Mouse (Mus musculus): ENCODE results near the gene Gpat3.

The Gpat3 gene

GRCm38 (mm10) chr5:100861140-100861539 is 15.6 kb downstream of the Gpat3 start:
- no peak for DNase-seq

GRCm38 (mm10) chr5:100861811-100862210 is 16.3 kb downstream of the Gpat3 start:
- DNase-seq, result no peak

DNA sequence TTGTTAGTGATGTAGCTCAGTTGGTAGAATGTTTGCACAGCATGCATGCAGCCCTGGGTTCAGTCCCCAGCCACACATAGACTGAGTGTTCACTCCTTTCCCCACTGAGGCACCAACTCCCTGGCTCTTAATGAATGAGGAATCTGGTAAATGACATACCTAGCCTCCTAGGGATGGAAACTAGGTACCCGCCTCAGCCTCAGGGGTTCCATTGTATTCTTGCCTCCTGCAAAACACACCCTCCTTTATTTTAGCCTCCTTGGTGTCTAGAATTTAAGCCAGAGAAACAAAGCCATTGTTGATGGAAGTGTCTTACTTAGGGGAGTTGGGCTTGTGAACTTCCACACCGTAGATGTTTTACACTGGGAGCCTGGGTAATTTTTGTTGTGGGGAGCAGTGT is 17.6 kb downstream of the Gpat3 start:
- DNase-seq, result no peak

DNA sequence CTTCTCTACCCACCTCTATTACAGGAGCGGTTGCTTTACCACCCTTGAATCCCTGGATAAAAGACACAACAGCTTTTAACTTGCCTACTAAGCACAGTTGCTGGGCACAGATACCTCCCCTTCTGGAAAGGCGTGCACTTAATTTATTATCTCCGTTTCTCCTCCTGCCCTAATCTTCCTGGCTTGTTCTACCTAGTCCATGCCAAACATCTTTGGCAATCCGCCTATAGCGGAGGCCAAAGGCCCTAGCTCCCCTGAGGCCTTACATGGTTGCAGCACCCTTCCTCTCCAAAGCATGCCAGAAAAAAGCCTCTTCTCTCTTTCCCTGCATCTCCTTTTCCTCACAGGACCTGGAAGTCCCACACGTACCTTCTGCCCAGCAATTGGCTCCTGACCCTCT is 18.9 kb downstream of the Gpat3 start:
- DNase-seq, result no peak

- DNase-seq, result peak; percentile 5
These were observed 20.7 kb downstream of the Gpat3 start for GRCm38 (mm10) chr5:100866183-100866582.

- DNase-seq, result no peak
These were observed 23.8 kb downstream of the Gpat3 start for GRCm38 (mm10) chr5:100869197-100869895.

- no peak for DNase-seq
These were observed 26.5 kb downstream of the Gpat3 start for GRCm38 (mm10) chr5:100871987-100872386.

DNA sequence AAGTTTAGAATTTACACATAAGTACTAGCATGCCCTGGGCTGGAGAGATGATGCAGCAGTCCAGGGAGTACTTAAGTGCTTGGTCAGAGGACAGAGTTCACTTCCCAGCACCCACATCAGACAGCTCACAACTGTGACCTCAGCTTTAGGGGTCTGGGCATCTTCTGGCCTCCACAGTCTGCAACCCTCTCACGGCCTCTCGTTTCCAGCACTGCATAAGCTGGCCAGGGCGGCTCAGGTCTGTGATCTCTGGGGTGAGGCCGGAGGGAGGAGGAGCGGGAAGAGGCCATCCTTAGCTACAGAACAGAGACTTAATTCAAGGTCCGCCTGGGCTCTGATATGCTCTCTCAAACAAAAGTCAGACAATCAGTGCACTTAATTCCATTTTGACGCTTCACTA is 29.2 kb downstream of the Gpat3 start:
- no peak for DNase-seq

- DNase-seq, result no peak
These were observed 29.7 kb downstream of the Gpat3 start for GRCm38 (mm10) chr5:100875180-100875579.

DNA sequence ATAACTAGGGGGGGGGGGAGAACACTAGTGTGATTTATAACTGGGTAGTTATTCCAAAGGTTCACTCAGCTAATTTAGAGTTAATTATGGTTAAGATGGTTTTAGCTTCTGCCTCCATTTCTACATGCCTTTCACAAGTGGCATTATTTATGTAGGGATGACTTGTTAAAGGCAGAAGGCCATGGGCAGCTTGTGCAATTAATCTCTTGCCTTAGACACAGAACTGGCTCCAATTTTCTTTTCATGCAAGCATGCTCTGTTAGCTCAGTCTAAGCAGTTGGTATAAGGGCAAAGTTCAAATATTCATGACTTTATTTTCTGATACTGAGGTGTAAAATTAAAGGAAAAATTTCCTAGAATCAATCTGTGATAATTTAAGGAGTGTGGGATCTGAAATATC is 31.5 kb downstream of the Gpat3 start:
- DNase-seq, result no peak

GRCm38 (mm10) chr5:100885216-100885615 is 39.7 kb downstream of the Gpat3 start:
- no peak for DNase-seq

GRCm38 (mm10) chr5:100886331-100886988 is 40.9 kb downstream of the Gpat3 start:
- no peak for DNase-seq

GRCm38 (mm10) chr5:100896199-100896598 is 50.7 kb downstream of the Gpat3 start:
- no peak for DNase-seq

DNA sequence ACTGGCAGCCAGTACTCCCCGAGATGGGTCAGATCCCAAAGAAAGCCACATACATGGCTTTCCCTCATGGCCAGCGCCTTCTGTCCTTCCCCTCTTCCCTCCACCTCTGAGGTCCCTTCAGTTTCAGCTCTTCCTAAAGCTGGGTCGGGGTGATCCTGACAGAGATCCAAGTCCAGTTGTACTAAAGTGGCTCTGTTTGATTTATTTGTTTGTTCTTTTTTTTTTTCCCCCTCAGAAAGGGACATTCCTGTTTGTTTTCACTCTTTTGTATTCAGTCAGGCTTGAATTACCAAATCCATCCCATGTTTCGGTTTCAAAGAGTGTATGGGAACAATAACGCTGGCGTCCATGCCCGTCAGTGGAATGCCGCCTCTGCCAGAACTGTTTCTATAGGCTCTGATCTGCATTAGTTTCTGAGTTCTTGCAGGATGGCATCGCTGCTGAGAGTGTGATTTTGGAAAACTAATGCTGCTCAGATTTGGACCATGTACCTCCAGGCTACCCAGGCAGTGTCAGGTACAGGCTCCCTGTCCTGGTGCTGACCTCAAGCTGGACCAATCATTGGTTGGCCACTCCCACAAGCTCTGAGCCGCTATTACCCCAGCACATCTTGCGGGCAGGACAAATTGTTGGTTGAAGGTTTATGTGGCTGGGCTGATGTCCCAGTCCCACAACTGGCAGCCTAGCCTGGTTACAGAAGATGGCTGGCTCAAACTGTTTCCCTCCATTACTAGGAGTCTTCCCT is 54.4 kb downstream of the Gpat3 start:
- no peak for DNase-seq

DNA sequence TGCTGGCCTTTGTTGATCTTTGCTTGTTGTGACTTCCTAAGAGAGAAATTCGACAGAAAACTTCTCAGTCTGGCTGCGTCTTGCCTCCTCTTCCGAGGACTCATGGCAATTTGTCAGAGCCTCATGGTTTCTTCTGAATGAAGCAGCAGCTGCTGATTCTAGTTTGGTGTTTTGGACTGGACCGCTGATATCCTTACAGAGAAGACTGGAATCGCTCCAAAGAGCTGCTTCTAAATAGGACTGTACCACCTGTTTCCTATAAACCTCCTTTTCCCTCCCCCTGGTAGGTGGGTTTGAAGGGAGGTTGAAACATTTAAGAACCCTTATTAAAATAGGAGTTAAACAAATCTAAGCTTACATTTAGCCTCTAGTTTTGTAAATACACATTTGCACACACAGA is 55.5 kb downstream of the Gpat3 start:
- DNase-seq, result no peak

DNA sequence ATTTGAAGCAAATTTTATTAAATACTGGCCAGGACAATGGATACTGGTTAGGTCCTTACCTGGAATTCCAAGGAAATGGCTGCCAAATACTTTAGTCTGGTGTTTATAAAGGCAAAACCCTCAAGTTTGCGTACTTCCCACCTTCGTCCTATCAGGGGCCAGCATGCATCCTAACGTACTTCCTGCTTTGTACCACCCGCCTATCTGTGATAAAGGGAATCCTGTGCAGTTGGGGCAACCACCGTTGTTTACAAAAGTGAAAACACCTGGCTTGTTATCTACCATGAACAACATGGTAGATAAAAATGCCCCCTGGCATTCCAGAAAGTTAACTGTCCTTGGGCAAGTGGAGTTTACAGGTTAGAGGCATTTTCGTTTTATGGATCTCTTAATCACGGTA is 63.0 kb downstream of the Gpat3 start:
- DNase-seq, result no peak

DNA sequence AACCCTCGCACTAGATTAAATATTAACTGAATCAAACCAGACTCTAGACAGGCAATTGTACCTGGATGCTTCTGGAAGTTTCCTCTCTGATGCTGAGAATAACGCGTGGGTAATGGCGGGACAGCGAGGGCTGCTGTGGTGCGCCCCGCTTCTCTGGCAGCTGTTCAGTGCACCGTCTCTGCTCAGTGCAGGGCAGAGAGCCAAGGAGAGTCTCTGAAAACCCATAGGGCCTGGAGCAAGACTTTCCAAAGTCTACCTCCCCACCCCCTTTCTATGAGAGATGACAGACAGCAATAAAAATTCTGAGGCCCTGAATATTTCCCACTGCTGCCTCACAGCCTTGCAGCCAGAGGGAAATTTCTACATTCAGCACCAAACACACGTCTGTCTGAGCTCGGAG is 63.4 kb downstream of the Gpat3 start:
- DNase-seq, result no peak

- no peak for DNase-seq
These were observed 64.2 kb downstream of the Gpat3 start for GRCm38 (mm10) chr5:100909691-100910090.

- DNase-seq, result no peak
These were observed 66.1 kb downstream of the Gpat3 start for GRCm38 (mm10) chr5:100911502-100912097.

DNA sequence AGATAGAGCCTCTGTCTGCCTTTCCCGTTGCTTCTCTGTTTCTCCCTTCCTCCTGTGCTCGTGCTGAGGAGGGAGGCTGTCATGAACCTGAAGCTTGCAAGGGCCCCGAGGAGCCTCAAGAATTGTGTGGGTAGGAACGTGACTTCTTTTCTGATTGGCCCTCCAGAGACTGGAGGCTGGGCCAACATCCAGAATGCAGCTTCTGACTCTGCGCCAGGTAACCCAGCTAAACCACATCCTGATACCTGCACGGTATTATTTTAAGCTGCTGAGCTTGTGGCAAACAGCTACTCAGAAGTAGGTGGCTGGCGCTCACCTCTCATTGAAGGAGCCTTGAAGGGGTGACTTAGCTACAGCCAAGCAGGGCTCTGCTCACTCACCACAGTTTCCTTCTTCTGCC is 66.9 kb downstream of the Gpat3 start:
- no peak for DNase-seq

DNA sequence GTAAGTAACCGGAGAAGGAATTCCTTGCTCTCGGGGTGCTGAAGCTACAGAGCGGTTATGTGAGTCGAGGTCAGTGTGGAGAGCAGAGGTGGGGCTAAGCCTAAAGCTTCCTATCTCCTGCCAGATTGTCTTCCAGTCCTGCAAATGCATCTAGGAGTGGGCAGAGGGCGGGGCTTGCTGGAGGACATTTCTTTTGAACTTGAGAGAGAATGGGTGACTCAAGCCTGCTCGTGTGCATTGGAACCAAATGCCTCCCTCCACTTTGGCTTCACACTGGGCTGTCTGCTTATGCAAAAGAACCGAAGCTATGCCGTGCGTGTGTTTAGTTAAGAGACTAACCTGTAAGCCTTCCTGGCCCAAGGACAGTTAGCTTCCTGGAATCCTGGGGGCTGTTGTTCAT is 67.8 kb downstream of the Gpat3 start:
- no peak for DNase-seq

DNA sequence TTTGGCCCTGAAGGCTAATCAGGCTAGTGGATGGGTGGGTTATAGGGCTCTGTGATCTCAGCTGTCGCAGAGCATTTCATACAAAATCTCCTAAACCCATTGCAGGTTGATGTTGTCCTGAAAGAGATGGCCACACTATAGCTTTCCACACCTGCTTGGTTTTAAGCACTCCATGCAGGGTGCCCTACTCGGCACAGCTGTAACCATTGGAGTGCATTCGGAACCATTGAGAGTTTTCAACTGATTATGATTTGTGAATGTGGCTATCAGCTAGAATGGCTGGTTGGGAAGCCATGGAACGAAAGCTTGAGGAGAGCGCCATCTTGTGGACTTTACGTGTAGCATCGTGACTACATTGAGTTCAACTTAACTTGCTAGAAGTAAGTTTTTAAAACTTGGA is 69.5 kb downstream of the Gpat3 start:
- peak; percentile 18 for DNase-seq

DNA sequence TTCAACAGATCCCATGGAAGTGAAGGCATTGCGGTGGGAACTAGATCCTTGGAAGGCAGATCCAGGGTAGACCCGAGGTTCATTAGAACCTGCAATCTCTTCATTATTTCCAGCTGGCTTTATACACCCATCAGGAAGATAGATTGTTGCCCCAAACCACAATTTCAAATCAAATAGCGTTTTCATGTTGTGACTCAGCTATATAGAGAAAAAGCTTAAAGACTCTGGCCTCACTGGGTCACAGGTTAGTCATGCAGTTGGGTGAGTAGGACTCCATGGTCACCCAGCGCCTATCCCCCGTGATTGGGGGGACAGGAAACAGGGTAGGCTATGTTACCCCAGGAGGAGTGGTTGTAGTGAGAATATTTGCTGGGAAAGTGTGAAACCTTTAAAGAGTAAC is 69.9 kb downstream of the Gpat3 start:
- no peak for DNase-seq

DNA sequence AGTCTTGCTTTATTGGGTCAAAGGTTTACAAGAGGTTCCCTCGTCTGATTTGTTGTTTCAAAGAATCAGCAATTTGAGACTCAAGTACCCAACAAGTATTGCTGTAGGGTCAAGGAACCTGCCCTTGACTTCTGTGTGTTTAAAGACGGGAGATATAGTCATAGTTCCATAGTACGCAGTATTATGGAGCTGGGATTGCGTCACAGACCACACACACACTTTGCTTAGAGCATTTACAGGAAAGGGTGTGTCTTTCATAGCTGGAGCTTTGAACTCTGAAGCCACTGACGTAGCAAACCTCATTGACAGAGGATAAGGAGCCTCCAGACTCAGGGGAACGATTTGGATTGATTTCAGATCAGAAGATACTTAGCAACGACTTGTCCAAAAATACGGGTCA is 70.9 kb downstream of the Gpat3 start:
- DNase-seq, result no peak
